In genomic region chr8:80739932-80740331, GRCm38 (mm10) we compare ENCODE assay signal across 8 mouse cellular contexts. TPM values are rescaled to one million over a fixed set of nuclear protein-coding genes. Genes with fewer than 3 reads are reported as not detected.
DNase-seq lines count a peak whose midpoint lies in the region; ATAC-seq and TF ChIP-seq lines count a peak whose summit lies in the region.

No protein-coding gene starts in this region.

- no peak for TF ChIP-seq POLR2A in testis, adult 2 months (IDR thresholded peaks at IDR 0.05; ENCODE audit: control insufficient read depth, low read depth, low read length)

- DNase-seq in testis, postnatal 14 days (ENCODE audit: low spot score), result no peak
- DNase-seq in liver, embryonic 11.5 days (ENCODE audit: low spot score), result no peak
- no peak for DNase-seq in spleen, adult 12 weeks (ENCODE audit: low spot score)
- no peak for DNase-seq in thymus, postnatal 10 days (ENCODE audit: low spot score in 2 of 2)

- 13% methylated on average over 14 of the region's 14 CpGs for WGBS in forebrain, embryonic 12.5 days
- WGBS in liver, embryonic 11.5 days, result 12% methylated on average over 14 of the region's 14 CpGs
- 12% methylated on average over 14 of the region's 14 CpGs for WGBS in stomach, embryonic 16.5 days

- peak overlapping the region; percentile 59 for H3K9ac ChIP-seq in forebrain, embryonic 12.5 days
- H3K9ac ChIP-seq in liver, embryonic 11.5 days (ENCODE audit: low read depth, low read length), result peak overlapping the region; percentile 68
- peak overlapping the region; percentile 76 for H3K9ac ChIP-seq in stomach, embryonic 16.5 days (ENCODE audit: low read length)

- H3K9me3 ChIP-seq in forebrain, embryonic 12.5 days, result no peaks in the 10 kb centered on the region
- no peaks in the 10 kb centered on the region for H3K9me3 ChIP-seq in liver, embryonic 11.5 days (ENCODE audit: control insufficient read depth, low read length)
- no peaks in the 10 kb centered on the region for H3K9me3 ChIP-seq in stomach, embryonic 16.5 days (replicated peaks; ENCODE audit: control insufficient read depth, low read length)

- H3K27ac ChIP-seq in testis, adult 2 months (ENCODE audit: control insufficient read depth, insufficient read depth, low read depth, low read length), result peak overlapping the region; percentile 94
- H3K27ac ChIP-seq in forebrain, embryonic 12.5 days, result peak overlapping the region; percentile 100
- H3K27ac ChIP-seq in liver, embryonic 11.5 days (ENCODE audit: low read depth, low read length), result peak overlapping the region; percentile 99
- H3K27ac ChIP-seq in stomach, embryonic 16.5 days (ENCODE audit: low read length), result peak overlapping the region; percentile 95

- peak overlapping the region; percentile 86 for H3K4me3 ChIP-seq in testis, adult 2 months (ENCODE audit: control insufficient read depth, low read depth, low read length)
- peak overlapping the region; percentile 91 for H3K4me3 ChIP-seq in forebrain, embryonic 12.5 days (replicated peaks)
- H3K4me3 ChIP-seq in liver, embryonic 11.5 days (ENCODE audit: low read depth, low read length), result peak overlapping the region; percentile 60
- H3K4me3 ChIP-seq in stomach, embryonic 16.5 days (replicated peaks; ENCODE audit: low read length), result peak overlapping the region; percentile 63

- H3K4me2 ChIP-seq in forebrain, embryonic 12.5 days, result peak overlapping the region; percentile 56
- peak overlapping the region; percentile 80 for H3K4me2 ChIP-seq in liver, embryonic 11.5 days
- peak overlapping the region; percentile 64 for H3K4me2 ChIP-seq in stomach, embryonic 16.5 days (ENCODE audit: low read depth, low read length)

- no peak for TF ChIP-seq CTCF in testis, adult 2 months (IDR thresholded peaks at IDR 0.05; ENCODE audit: control insufficient read depth, insufficient read depth, insufficient replicate concordance, low read depth, low read length)

- H3K27me3 ChIP-seq in testis, adult 2 months (ENCODE audit: control insufficient read depth, insufficient read depth, low read length), result no peaks in the 10 kb centered on the region
- no peaks in the 10 kb centered on the region for H3K27me3 ChIP-seq in forebrain, embryonic 12.5 days
- H3K27me3 ChIP-seq in liver, embryonic 11.5 days (replicated peaks; ENCODE audit: control insufficient read depth, insufficient read depth, low read length), result no peaks in the 10 kb centered on the region
- H3K27me3 ChIP-seq in stomach, embryonic 16.5 days (ENCODE audit: control insufficient read depth, insufficient read depth, low read length), result no peaks in the 10 kb centered on the region

- peak; percentile 43 for ATAC-seq in forebrain, embryonic 12.5 days (ENCODE audit: low FRiP score)
- ATAC-seq in liver, embryonic 11.5 days (replicated peaks; ENCODE audit: low FRiP score), result peak; percentile 49
- peak; percentile 31; the same call in 1 of the 2 replicates for ATAC-seq in stomach, embryonic 16.5 days (ENCODE audit: insufficient read depth, low FRiP score)
- no peak for ATAC-seq in megakaryocyte-erythroid progenitor cell, adult 5-6 weeks (replicated peaks; ENCODE audit: low FRiP score, low TSS enrichment, poor library complexity, severe bottlenecking)

- H3K4me1 ChIP-seq in testis, adult 2 months (ENCODE audit: control insufficient read depth, insufficient read depth, low read length), result peaks cover 8% of the 10 kb centered on the region
- peaks cover 6% of the 10 kb centered on the region for H3K4me1 ChIP-seq in forebrain, embryonic 12.5 days
- H3K4me1 ChIP-seq in liver, embryonic 11.5 days (replicated peaks; ENCODE audit: control insufficient read depth, insufficient read depth, low read length), result 0 out of 2 replicates have a peak, but pooled peaks cover 2% of the 10 kb centered on the region
- H3K4me1 ChIP-seq in stomach, embryonic 16.5 days (ENCODE audit: control insufficient read depth, insufficient read depth, low read length), result peaks cover 6% of the 10 kb centered on the region; the same call in 1 of the 2 replicates

- H3K36me3 ChIP-seq in testis, adult 2 months (ENCODE audit: control insufficient read depth, insufficient read depth, low read length), result peaks cover 1% of the 10 kb centered on the region; the same call in 1 of the 2 replicates
- peaks cover 9% of the 10 kb centered on the region for H3K36me3 ChIP-seq in forebrain, embryonic 12.5 days (replicated peaks)
- H3K36me3 ChIP-seq in liver, embryonic 11.5 days (ENCODE audit: control insufficient read depth, insufficient read depth, low read length), result peaks cover 7% of the 10 kb centered on the region
- no peaks in the 10 kb centered on the region for H3K36me3 ChIP-seq in stomach, embryonic 16.5 days (ENCODE audit: control insufficient read depth, insufficient read depth, low read length)

RNA-seq across cellular contexts. Expression of gene Smarca5, which starts 0.6 kb away (rescaled TPM):
- 7.2 and 8.6 TPM in 2 replicates for polyA plus RNA-seq in testis, adult 2 months (2012; rRNA removed)
- 161 and 162 TPM in 2 replicates for polyA plus RNA-seq in forebrain, embryonic 12.5 days (2016; fragmentation: Nextera tagmentation; extraction: Ambion mirVana)
- 92.7 and 108 TPM in 2 replicates for polyA plus RNA-seq in liver, embryonic 11.5 days (2014; fragmentation: Nextera tagmentation; extraction: Ambion mirVana)
- polyA plus RNA-seq in stomach, embryonic 16.5 days (2015; fragmentation: Nextera tagmentation; extraction: Ambion mirVana), result 30.1 and 39.3 TPM in 2 replicates
- 97.6 and 109 TPM in 2 replicates for total RNA-seq in megakaryocyte-erythroid progenitor cell, adult 5-6 weeks (2014; fragmentation: Nextera tagmentation)
- 259 and 266 TPM in 2 replicates for total RNA-seq in megakaryocyte-erythroid progenitor cell, adult 5-6 weeks (2017)
